Mouse (Mus musculus): ENCODE data around the gene Vmn1r81.

Vmn1r81 gene

GRCm38 (mm10) chr7:12268169-12268568, at the start of gene Vmn1r81:
Gene Vmn1r81 (minus strand): TSS chr7:12268269.
- DNase-seq (ENCODE audit: low spot score in 2 of 2), result no peak

GRCm38 (mm10) chr7:12300130-12300529, 32.1 kb upstream of the Vmn1r81 start, which contains the start of gene Vmn1r82:
Gene Vmn1r82 (plus strand): TSS chr7:12300430.
- no peak for DNase-seq (ENCODE audit: low spot score in 2 of 2)

- DNase-seq (ENCODE audit: low spot score in 2 of 2), result no peak
Measured at GRCm38 (mm10) chr7:12204141-12204540, 63.9 kb downstream of the Vmn1r81 start.

Data from urinary bladder, postnatal 36 days (tissue).